Mouse (Mus musculus) left cerebral cortex, adult 9 months (tissue): ENCODE measurements around the gene 3110082I17Rik.

Source experiments
- DNase-seq, 2 experiments: peaks; one replicate each; pipeline ENCODE4 v3.0.0; 2022; ENCODE audit warnings: low spot score in 2 of 2

3110082I17Rik gene

DNA sequence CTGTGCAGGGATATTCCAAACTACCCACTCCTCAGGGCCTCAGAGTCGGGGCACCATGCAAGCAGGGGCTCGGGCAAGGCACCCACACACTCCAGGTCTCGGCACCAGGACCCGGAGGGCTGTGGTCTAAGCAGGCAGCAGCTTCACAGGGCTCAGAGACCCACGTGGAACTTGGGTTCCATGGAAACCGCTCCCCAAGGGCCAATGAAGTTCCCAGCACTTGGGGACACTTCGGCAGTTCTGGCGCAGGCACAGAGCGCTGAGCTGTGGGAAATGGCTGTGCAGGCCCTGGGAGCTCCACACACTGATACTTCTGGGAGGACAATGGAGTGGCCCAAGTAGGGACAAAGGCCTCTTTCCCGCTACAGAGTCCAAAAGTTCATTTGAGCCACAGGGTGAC is 7.3 kb downstream of the 3110082I17Rik start:
- no peak for DNase-seq

DNA sequence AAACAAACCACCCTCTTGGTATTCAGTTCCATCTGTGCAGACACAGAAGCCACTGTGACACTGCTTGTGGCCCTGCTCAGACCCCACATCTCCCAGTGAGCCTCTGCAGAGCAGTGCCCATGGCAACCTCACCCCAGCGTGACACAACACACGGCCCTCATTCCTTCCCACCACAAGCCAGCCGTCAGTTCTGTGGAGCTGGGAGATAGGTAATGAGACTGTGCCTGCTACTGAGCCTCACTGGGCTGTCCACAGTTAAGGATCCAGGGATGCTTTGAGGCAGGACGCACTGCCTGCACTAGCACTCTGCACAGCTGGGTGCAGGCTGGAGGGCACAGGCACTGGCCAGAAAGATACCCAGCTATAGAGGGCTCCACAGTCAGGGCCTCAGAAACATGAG is 10.4 kb downstream of the 3110082I17Rik start:
- DNase-seq, result no peak

DNA sequence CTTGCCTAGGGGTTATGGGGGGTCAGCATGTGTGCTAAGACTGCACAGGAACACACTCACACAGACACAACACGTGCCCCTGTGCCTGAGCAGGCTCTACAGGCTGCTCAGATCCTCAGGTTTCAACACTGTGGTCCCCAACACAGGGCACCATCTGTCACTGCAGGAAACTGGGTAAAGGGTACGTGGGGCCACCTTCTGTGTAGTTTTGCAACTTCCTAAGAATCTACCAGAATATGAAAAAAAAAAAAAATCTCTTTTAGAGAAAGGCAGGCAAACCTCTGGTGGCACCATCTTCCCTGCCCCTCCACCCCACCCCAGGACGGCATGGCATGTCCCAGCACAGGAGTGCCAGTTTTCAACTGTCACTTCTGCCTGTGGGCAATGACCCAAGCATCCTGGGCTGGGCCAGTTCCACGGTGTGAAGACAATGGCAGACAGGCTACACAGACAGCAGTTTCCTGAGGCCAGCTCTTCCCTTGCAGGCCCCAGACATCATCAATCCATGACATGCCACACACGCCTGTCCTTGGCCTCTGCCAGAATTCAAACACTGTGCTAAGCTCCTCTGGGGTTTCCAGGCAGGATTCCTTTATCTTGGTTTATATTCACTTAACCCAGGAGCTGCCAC is 11.1 kb downstream of the 3110082I17Rik start:
- no peak for DNase-seq

DNA sequence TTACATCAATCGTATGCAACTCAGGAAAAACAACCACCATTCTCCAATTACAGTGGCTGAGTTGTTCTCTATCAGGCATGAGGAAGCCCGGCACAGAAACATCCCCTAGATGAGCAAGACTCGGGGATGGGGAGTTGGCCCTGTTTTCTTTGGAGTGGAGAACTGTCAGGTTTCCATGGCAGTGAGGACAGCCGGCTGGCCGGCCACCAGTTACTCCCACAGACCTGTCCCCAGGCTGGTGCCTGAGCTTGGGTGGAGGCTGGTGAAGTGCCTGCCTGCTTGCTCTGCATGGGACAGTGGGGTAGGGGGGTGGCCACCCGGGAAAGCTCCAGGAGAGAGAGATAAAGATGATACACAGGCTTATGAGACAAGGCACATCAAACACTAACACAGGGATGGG is 12.3 kb downstream of the 3110082I17Rik start:
- peak in 1 of 2 experiments; percentile 59 for DNase-seq

DNA sequence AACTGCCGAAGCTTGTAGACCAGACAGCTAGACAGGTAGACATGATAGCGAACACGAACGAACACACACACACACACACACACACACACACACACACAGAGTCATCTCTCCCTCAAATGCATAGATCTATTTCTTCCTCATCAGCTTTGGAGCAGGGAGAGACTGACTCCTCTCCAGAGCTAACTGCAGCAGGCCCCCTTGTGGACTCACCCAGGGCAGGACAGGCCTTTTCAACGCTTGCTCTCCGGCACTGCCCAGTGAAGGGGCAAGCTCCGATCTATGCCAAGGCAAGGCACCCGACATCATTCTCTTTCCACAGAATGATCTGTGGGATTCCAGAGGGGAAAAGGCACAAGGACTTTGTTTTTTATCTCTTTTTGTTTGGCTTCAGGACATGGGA is 15.1 kb downstream of the 3110082I17Rik start:
- DNase-seq, result no peak

DNA sequence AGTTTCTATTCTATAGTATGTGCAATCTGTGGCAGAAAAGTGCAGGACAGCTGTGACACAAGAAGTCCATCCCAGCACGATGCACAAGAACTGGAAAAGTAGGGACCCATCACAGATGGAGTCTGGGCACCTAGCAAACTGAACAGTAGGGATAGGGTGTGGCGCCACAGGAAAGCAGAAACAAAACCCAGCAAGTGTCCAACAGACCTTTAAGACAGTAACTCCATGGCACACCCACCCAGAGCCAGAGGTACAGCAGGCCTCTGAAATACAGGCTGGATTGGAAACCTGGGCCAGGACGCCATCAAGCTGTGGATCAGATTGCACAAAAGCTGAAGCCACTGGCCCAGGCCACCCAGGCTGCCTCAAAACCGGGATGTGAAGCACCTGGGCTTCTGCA is 17.4 kb downstream of the 3110082I17Rik start:
- DNase-seq, result no peak

DNA sequence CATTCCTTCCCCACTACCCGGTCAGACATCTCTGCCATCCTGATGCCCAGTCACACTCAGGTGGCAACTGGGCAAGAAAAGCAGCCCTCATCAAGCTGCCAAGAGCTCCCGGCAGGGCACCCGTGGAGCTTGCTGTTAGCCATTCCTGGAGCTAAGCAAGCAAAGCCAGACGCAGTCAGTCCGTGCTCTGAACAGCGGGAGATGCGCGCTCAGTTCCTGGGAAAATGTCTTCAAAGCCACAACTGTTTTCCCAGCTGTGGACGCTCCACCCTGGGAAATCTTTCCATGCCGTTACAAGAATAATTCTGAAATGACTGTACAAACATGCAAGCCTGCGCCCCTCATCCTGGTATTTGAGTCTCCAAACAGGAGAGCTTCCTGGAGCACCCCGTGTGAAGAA is 17.9 kb downstream of the 3110082I17Rik start:
- DNase-seq, result no peak

DNA sequence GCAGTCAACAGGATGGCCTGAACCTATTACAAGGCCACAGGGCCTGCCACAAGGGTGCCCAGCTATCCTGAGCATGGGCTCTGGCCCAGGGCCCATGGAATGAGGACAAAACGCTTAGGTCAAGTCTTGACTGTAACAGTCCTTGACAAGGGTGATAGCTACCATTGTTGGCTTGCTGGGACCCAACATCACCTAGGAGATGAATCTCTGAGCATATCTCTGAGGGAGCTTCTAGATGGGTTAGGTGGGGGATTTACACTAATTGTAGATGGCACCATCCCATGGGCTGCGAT is 18.7 kb downstream of the 3110082I17Rik start:
- no peak for DNase-seq

DNA sequence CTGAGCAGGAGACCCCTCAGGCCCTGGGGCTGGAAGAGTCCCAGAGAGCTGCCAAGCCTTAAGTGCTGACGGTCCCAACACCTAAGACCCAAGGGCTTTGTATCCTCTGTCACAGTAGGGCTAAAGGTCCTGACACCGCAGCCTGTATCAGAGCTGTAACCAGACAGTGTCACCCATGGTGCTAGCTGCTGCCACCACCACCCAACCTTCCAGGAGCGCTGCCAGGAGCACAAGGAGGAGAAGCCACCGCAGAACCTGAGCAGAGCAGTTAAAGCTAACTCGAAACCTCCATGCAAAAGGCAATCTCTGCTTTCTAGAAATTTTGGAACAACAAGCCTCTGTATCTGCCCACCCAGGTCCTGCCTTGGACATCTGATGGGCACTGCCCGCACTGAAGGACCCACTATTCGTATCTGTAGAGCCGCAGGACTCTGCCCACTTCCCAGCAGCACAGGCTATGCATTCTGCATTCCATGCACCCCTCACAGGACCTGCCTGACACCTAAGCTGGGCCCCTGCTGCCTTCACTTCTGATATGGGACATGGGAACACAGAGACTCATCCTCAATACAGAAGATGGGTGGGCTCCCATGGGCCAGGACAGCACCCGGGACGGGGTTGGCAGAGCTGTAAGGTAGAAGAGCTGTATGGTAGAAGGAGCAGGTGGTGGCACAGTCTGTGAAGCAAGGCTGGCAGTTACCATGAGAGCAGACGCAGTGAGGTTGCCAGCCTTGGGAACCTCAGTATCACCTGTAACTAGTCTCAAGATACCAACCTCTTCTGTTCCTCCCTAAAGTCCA is 19.2 kb downstream of the 3110082I17Rik start:
- no peak for DNase-seq

DNA sequence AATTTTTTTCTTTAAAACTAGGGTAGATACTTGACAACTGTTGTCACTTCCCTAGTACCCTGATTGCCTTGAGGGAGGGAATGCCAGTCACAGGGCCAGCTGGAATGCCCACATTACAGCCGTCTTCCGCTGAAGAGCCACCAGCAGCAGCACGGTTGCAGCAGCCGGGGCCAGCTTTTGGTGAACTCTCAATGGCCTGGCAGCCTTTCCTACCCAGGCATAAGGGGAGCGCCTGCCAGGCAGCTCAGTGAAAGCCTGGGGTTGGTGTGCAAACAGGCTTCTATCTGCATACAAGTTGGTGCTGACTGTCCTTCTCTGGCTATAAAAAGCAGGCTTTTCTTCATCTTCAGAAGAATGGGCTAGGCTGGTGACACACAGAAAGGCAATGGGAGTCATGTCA is 19.9 kb downstream of the 3110082I17Rik start:
- no peak for DNase-seq

DNA sequence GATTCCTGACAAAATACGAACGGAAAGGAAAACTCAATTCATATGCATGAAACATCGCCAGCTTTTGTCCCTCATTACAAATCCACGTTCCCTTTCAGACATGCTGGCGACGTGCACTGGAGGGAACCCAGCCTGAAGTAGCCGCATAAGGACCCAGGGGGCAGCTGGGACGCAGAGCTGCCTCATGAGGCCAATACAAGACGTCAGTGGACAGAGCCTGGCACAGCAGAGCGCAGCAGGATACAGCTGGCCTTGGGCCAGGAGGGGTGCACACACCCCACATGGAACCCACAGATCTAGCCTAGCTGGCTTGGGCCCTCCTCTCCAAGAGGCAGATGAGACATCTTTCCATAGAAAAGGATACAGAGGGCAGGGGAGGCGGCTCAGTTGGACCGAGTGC is 21.9 kb downstream of the 3110082I17Rik start:
- DNase-seq, result no peak

DNA sequence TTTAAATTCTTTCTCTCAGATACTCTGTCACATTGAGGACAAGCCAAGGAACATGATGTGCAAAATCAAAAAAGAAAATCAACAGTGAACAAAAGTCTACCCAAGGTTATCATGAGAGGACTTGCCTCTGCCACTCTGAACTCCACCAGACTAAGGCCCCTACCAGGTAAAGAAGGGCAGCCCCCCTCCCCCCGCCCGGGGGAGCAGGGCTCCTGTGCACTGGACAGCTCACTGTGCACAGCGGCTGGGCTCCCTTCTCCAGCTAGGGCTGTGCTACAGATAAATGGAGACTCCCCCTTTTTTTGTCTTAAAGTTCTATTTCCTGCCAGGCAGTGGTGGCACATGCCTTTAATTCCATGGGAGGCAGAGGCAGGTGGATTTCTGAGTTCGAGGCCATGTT is 22.6 kb downstream of the 3110082I17Rik start:
- no peak for DNase-seq

DNA sequence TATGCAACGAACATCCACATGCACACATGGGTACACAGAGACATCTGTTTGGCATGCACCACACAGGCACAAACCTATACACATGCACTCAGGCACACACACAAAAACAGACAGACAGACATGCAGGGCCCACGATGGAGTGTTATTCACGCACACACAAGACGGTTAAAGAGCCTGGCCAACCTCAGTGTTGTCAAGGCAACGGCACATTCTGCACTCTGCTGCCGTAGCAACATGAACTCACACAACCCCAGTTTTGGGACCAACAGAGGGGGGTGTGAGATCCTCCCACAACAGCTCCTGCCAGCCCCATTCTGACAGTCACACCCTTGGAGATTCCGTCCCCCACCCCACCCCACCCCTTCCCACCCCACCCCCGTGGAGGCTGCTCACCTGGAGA is 25.4 kb downstream of the 3110082I17Rik start:
- DNase-seq, result peak; percentile 74 to 81

DNA sequence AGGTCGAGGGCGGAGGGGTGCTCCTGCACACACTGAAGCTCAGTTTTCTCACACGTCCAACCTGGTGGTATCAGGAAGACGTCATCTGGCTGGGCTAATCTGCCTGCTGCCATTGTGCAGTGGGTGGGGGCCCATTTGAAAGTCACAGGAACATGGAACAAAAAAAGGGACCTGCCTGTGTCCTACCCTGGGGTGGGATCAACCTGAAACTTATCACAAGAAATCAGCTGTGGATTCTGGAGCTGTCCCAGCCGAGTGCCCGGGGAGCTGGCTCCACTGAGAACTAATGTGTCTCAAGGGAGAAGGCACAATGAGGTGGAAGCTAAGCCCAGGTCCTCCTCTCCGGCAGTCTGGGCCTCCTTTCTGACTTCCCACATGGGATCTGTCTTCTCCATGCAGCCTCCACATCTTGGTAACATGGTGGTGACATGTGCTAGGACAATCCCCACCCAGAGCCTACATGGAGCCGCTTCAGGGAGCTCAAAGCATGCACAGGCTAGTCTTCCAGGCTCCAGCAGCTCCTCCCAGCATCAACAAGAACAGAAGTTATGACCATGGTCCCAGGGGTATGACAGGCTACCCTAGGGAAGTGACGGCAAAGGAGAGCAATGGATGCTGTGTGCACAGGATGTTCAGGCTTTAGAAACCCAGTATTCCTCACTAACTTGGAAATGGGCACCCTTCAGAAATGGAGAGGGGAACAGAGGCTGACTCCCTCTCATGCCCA is 26.3 kb downstream of the 3110082I17Rik start:
- DNase-seq, result no peak

DNA sequence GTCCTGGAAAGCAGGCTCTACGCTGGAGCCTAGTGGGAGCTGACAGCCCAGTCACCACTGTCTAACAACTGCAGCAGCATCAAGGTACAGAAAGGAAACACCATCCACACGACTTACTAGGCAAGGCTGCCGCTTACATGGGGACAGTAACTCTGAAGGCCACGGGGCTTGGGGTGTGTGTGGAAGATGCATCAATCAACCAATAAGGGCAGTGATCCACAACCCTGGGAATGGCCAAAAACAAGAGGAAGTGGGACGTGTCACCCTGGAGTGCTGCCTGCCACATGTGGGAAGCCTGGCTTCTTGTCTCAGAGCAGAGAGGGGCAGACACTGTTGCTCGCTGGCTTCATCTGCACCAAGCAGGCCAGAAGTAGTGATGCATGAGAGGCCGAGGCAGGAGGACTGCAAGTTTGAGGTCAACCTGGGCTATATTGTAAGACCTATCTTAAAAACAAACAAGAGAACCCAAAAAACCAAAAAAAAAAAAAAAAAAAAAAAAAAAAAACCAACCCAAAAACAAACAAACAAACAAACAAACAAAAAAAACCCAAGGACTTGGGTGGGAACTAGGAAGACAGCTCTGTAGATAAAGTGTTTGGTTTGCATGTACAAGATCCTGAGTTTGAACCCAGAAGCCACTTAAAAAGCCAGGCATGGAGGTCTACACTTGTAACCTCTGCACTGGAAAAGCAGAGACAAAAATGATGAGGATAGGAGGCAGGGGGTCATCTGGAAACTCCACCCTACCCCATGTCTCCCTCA is 27.4 kb downstream of the 3110082I17Rik start:
- no peak for DNase-seq

DNA sequence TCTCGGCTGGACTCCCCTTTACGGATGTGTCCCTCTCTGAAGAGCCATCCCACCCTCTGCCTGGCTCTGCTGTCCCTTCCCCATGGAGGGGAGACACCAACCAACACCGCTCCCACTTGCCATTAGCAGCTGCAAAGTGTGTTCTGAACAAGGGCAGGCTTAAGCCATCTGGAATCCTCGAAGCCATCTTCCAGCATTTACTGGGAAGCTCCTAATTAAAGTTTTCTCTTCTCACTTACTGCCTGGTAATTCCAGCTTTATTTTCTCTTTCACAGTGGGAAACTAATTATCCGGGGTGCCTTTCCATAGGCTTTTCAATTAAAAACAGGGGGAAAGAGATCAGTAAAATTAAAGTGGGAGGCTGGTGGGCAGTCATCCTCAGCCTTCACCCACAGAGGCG is 28.0 kb downstream of the 3110082I17Rik start:
- no peak for DNase-seq

DNA sequence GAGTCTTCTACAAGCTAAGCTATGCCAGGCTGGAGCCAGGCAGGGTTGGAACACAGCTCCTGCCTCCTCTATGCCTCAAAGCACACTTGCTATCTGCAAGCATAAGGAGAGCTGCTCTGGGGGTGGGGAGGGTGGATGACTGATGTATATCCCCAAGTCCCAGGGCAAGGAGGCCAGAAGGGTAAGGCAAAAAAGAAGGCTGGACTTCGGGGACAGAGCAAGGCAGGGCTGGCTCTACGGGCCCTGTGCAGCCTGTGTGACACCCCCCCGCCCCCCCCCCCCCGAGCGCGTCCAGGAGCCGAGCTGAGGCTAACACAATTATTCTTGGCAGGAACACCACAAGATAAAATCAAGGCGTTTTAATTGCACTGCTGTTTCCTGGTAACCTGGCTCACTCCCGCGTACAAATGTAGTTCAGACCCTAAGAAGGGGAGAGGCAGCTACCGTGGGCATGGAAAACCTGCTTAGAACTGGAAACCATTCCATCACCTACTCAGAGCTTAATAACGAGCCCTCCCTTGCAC is 30.4 kb downstream of the 3110082I17Rik start:
- peak in 1 of 2 experiments; percentile 51 for DNase-seq

DNA sequence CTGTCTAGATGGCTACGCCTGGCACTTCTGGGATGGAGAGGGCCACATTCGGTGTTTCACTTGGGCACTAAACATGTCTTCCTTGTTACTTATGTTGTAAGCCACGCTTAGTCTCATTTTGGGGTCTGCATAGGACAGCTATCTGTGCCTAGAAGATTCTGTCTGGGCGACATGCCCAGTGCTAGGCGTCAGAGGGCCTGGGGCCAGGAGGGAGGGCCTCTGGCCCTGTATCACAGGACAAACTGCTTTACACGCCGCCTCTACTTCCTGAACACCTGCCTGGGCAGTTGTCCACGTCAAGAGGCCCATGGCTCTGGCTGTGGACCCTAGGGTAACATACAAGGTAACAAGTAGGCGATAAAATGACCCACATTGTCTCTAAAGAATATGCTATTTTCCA is 32.3 kb downstream of the 3110082I17Rik start:
- DNase-seq, result no peak

DNA sequence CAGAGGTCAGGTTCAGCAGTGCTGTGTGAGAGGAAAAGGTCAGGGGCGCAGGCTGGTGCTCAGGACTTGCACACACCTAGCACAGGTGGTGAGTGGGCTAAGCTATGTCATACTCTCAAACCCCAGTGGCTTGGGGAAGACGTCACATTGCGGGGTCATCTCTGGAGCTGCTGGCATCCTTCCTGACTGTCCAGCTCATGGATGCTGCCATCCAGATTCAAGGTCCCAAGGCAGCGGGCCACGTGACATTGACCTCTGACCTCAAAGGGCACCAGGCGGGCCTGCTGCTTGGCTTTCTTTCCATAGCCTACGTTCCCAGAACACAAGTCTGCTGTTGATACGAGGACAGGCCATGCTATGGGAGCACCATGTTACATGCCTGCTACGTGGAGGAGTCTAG is 33.3 kb downstream of the 3110082I17Rik start:
- DNase-seq, result no peak

DNA sequence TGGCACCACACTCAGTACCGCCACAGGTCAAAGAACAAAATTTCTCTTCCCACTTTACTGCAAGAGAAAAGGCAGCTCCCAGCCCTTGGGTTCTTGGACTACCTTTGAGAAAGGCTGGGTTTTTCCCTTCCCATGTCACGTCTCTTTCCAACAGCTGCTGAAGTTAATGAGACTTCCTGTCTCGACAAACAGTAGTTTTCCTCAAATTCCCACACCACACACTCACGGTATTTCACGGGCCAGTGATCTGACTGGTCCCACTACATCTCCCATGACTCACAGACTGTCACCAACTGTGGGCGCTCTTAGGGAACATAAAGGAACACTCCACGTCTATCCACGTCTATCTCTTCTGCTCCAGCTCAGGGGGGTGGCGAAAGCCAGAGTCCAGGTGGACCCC is 35.1 kb downstream of the 3110082I17Rik start:
- no peak for DNase-seq

DNA sequence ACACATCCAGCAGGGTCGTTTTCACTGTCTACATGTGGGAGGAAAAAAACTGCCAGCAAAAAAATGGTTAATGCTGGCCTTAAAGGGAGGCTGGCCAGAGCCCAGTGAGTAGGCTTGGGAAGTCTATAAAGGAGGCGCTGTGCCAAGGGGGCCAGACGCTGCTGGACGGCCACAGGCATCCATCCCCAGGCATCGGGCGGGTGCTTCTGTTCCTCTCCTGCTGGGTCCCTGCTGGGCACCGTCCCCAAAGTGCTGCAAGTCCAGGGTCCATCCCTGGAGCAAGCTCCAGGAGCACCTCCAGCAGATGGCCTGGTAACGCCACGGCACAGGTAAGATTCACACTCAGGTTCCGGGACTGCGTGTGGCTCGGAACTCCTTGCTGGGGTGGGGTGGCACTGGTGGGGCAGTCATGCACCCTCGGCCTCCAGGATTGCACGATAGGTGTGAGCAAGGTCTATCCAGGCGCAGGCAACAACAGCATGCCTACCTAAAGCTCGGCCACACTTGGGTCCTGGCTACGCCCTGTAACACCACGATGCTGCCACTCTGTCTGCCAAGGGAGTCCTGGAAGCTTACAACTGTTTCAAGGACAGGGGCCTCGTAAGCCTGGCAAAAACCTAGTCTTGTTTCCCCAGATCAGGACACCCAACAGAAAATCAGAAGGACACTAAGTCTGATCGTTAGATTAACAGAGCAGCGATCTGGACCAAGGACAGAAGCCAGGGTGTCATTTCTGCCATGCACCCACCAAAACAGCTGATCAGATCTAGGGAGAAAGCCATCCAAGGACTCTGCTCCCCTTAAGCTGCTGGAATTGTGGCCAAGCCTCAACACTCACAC is 37.1 kb downstream of the 3110082I17Rik start, which contains the start of gene Gper1:
Gper1 (plus strand) TSS at position 126 of the 840 bp plus-strand sequence.
- DNase-seq, result no peak
